Mouse (Mus musculus): ENCODE measurements around the gene Cabp2.

- no peak for TF ChIP-seq MAFK (IDR thresholded peaks at IDR 0.05; ENCODE audit: insufficient read depth, low read depth, low read length)
- TF ChIP-seq ZC3H11A (IDR thresholded peaks at IDR 0.05; ENCODE audit: borderline replicate concordance, low read depth, low read length), result no peak
Observed at GRCm38 (mm10) chr19:4051741-4052515, 29.4 kb upstream of the Cabp2 start.
